Mouse (Mus musculus) heart, postnatal 14 days (tissue): ENCODE data around the gene Myef2. TPM values are rescaled to one million over a fixed set of nuclear protein-coding genes. Genes with fewer than 3 reads are reported as not detected.

ENCODE experiments used
- DNase-seq, 2 experiments: peaks; one replicate each; pipeline ENCODE4 v3.0.0; 2021 to 2022
- intact Hi-C: fragments of 180-260 bp; cut with DNase I; formaldehyde crosslinking; loops from one replicate; pipeline ENCODE4 v1.15.1; 2025
- total RNA-seq, 2 experiments: library from RNA; stranded (reverse); gene quantifications; 2 replicates each; pipeline ENCODE4 v1.2.3; 2021

Gene Myef2
- total RNA-seq, 2 experiments from 2014 or later = 11.3 to 12.2 TPM

DNA sequence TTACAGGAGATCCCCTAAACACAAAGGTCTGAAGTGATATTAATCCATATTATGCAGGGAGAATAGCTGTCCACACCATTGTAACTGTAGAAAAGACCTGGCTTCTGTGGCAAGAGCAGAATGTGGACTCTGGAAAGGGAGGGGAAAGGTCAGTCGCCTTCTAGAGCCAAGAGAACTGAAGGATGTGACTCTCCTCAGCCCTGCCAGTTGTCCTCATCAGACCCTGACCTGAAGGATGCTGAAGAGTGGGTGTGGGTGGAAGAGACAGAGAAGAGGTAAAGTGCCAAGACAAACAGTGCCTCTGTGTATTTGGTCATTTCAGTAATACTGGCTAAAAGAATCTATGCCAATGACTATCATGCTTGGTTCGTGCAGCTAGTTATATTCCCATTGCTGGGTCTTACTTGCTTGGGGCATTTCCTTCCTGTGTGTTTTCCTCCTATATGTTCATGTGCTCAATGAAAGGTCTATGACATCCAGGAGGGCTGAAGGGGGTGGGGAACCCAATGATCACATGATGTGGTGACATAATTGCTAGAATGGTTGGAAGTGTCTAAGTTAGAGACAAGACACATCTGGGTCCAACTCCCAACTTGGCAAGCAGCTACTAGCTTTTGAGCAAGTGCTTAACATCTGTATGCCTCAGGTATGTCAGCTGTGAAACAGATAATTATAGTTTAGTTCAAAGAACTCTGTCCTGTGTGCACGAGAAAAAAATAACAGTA, 50.2 kb downstream of the Myef2 start:
- intact Hi-C loops = no loop called here
- DNase-seq = peak; percentile 22 to 39

DNA sequence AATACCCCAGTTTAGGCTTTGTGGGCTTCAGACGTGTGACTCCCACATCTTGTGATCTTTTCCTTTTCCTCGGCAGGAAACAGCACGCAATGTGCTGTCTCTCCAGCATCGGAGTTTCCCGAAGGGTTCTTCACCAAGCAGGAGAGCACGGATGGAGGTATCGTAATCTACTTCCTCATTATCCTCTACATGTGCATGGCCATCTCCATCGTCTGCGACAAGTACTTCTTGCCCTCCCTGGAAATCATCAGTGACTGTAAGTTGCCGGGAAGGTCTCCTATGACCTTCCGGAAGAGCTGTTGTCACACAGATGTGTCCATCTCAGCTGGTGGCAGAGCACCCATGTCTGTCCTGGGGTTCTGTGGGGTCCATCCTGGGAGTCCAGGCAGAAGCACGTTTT, 54.8 kb downstream of the Myef2 start:
- DNase-seq = no peak

DNA sequence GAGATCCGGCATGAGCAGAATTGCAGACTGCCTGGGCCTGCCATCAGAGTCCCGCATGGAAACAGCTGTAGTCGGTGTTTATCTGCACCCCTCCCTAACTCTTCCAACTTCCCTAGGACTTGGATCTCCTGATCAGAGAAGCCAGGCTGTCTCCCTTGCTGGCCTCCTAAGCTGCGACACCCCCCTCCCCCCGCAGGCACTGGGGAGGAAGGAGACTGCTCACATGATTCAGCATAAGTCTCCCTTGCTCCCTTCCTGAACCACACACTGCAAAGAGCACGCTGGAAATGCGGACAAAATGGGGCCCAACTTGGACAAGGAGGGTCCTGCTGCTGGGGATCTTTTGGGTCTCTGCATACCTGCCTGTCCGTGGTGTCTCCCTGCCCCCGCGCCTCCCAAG, 55.6 kb downstream of the Myef2 start, which contains the start of gene Slc24a5:
Slc24a5 (plus strand) TSS at position 231 of the 400 bp plus-strand sequence.
- peak; percentile 30 to 40 for DNase-seq
- intact Hi-C loops = no loop called here

More for the DNA sequence above, 54.8 kb downstream of the Myef2 start:
- intact Hi-C loops = no loop called here

- intact Hi-C loops = no loop called here
Observed at GRCm38 (mm10) chr2:125067373-125067772, 56.1 kb downstream of the Myef2 start.

DNA sequence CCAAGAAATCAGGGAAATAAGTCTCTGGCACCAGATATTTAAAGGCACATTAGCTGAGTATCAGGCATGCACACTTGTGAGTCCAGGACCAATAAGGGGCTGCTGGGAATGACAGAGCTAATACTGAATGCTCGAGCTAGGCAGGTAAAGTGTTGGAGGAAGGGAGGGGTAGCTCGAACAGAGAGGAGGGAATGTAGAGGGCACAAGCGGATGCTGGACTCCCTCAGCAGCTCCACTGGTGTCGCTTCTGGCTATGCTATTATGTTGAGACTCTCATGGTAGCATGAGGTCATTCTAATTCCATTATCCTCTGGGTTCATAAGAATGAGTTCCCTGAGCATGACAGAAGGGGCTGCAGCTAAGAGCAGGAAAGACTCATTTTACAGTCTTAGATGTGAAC, 60.5 kb downstream of the Myef2 start:
- DNase-seq = no peak
- intact Hi-C loops = no loop called here

More at GRCm38 (mm10) chr2:125067373-125067772, 56.1 kb downstream of the Myef2 start:
- DNase-seq = no peak

DNA sequence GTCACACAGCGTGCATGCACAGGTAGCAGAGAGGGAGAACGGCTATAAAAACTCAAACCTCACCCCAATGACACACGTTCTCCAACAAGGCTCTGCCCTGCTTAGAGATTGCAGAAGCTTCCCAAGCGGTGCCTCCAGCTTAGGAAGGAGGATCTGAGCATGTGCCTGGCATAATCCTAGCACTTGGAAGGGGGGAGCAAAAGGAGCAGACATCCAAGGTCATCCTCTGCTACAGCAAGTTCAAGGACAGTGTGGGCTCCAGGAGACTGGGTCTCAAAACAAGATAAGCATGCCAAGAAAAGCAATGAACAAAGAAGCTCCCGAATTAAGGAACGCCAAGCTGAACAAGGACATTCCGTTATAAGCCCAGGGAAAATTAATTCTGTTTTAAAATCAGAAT, 62.0 kb downstream of the Myef2 start:
- DNase-seq = no peak
- intact Hi-C loops = no loop called here

DNA sequence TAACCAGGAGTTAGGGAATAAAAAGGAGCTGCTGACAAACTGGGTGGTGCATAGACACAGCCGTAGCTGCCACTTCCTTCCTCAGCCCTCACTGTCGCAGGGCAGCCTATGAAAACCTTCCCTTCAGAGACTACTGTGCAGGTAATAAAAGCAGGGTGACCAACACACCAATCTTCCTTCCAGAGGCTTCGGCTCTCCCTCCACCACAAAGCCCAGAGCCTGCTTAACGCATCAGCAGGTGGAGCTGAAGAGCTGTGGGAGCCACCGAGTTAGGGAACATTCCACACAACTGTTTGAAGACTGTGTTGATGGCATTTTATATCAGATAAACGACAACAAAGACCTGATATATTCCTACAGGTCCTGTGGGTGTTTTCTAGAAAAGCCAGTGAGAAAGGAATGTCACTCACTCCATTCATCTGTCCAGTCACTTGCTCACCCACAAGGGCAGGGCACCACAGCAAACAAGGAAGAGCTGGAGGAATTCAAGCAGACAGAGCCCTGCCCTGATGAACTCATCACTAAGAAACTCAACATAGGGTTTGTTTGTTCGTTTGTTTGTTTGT, 66.1 kb downstream of the Myef2 start:
- intact Hi-C loops = loop anchor here (1.0 kb wide), 1 partner anchor 132 kb away; no protein-coding TSS in a partner anchor
- peak; percentile 17 to 28 for DNase-seq

DNA sequence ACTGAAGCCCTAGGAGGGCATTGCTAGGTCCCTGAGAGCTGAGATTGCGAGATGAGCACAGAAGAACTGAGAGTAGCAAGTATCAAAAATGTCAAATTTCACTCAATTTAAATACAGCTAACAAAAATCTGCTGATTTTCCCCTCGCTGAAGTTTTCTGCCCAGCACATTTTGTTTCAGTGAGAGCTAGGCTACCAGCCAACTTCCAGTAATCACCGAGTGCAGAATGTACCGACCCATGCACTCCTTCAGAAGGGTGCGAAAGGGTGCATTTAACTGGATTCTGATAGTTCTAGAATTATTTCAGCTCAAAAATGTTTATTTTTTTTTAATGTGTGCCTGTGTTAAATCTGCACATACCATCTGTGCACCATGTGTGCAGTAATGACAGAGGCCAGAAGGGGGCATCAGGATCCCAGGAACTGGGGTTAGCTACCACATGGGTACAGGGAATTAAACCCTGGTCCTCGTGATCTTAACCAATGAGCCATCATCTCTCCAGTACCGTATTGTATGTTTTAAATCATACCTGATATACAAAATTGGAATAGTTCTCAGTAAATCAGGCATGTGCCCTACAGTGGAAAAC, 68.1 kb downstream of the Myef2 start:
- intact Hi-C loops = no loop called here
- DNase-seq = no peak

Other genes starting within 250 kb of the Myef2 start
- 1 to 10 TPM in 1 of 2 experiments, under 1 TPM in 1; 0.90 to 1.4 TPM for gene Slc24a5, start 55.5 kb downstream of the Myef2 start, total RNA-seq
- gene Ctxn2, start 13.0 kb upstream of the Myef2 start, total RNA-seq = not detected
- not detected for gene Slc12a1, start 28.8 kb upstream of the Myef2 start, total RNA-seq
- 10 to 100 TPM; 25.6 to 36.6 TPM for gene Dut, start 123.5 kb upstream of the Myef2 start, total RNA-seq